Mouse (Mus musculus) stomach, postnatal 0 days (tissue): ENCODE data around the gene Fbxo28.

Experiments
- CTCF ChIP-seq: IDR thresholded peaks from 2 replicates; pipeline ENCODE4 v1.5.1; 2016; ENCODE audit warnings: antibody characterized with exemption, low read depth, mild to moderate bottlenecking, moderate library complexity
- EP300 ChIP-seq: optimal IDR thresholded peaks from 2 replicates; pipeline ENCODE3; 2016; ENCODE audit warnings: antibody characterized with exemption

DNA sequence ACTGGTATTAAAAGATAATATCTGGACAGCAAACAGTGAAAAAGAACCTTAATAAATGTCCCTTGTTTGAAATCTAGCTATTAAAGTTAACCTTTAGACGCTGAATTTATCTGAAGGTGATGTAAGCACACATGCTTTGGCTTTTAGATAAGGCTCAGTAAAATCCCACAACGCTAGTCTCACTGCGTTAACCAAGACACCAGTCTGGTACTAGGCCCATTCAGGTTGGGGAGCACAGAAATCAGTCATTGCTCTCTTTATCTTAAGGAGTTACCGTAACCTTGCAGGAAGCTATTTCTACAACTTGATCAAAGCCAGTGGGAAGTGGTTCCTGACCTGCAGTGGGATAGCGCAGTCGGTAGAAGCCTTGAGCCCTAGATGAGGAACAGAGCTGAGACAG, 66.3 kb downstream of the Fbxo28 start:
- TF ChIP-seq CTCF (no peak), EP300 (no peak)
